Mouse (Mus musculus) mesoderm, embryonic 11.5 days (tissue): ENCODE data around the gene Gm17606.
A peak's percentile ranks its signal among the peaks of the same experiment; 100 is the strongest.

ENCODE experiments used
- DNase-seq: peaks from one replicate; pipeline ENCODE4 v3.0.0-alpha.2; 2012; ENCODE audit warnings: low read depth, low spot score

Gene Gm17606

GRCm38 (mm10) chr14:54660009-54660408, 19.3 kb downstream of the Gm17606 start:
- DNase-seq = peak; percentile 68

- no peak for DNase-seq
Measured at GRCm38 (mm10) chr14:54664477-54665222, 23.9 kb downstream of the Gm17606 start.

- peak; percentile 27 for DNase-seq
Measured at GRCm38 (mm10) chr14:54669381-54669780, 28.6 kb downstream of the Gm17606 start.

GRCm38 (mm10) chr14:54674317-54674716, 33.6 kb downstream of the Gm17606 start:
- DNase-seq = no peak

GRCm38 (mm10) chr14:54676290-54676689, 35.5 kb downstream of the Gm17606 start:
- DNase-seq = no peak

GRCm38 (mm10) chr14:54678657-54679304, 38.0 kb downstream of the Gm17606 start:
- no peak for DNase-seq

- no peak for DNase-seq
Measured at GRCm38 (mm10) chr14:54682396-54682795, 41.6 kb downstream of the Gm17606 start.

GRCm38 (mm10) chr14:54685471-54685870, 44.7 kb downstream of the Gm17606 start:
- DNase-seq = no peak

- DNase-seq = peak; percentile 94
Measured at GRCm38 (mm10) chr14:54686063-54686521, 45.3 kb downstream of the Gm17606 start, which contains the start of gene 1700123O20Rik. Gene 1700123O20Rik (plus strand): TSS chr14:54686216.

- peak; percentile 99 for DNase-seq
Measured at GRCm38 (mm10) chr14:54686522-54687143, 45.9 kb downstream of the Gm17606 start, which contains the start of gene Acin1. Gene Acin1 (minus strand): TSS chr14:54686931.

- DNase-seq = no peak
Measured at GRCm38 (mm10) chr14:54687251-54687650, 46.5 kb downstream of the Gm17606 start.

GRCm38 (mm10) chr14:54695042-54695441, 54.3 kb downstream of the Gm17606 start:
- DNase-seq = no peak

- DNase-seq = no peak
Measured at GRCm38 (mm10) chr14:54696752-54697151, 56.0 kb downstream of the Gm17606 start.
